Mouse (Mus musculus): Measurements from ENCODE around the gene Ppp4r3b. TPM values are rescaled to one million over a fixed set of nuclear protein-coding genes. Genes with fewer than 3 reads are reported as not detected.

Gene Ppp4r3b
- total RNA-seq, 2 experiments from 2014 or later: 50.3 to 55.9 TPM

GRCm38 (mm10) chr11:29246883-29247650 is 74.4 kb downstream of the Ppp4r3b start, which contains the start of gene Cfap36:
Gene Cfap36, minus strand, starts transcription at chr11:29247409.
- TF ChIP-seq CTCF (conservative IDR thresholded peaks at IDR 0.05): 0 out of 2 replicates have a peak, but pooled peaks have one; percentile 13
- Histone ChIP-seq H3K4me3 (peak within 1 kb of the TSS; percentile 90), H3K27ac (peak within 1 kb of the TSS; percentile 90)
- peak; percentile 84 to 96 for DNase-seq (ENCODE audit: low spot score in 2 of 2)

DNA sequence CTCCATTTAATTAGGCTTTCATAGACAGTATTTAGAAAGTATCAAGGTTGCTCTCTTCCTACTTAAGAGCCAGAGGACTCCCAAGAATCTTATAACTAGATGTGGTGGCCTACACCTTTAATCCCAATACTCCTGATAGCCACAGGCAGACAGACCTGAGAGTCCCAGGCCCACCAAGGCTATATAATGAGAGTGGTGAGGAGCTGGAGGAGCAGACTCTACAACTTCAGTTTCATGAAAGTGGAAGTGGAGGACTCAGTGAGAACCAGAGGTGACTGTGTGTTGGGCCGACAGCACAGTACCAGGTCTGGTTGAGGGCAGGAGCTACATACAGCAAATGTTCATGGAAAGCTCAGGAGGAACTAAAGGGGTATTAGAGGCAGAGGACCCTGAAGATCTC is 75.0 kb downstream of the Ppp4r3b start:
- Histone ChIP-seq H3K27ac (peak overlapping the region; percentile 79), H3K4me3 (peak overlapping the region; percentile 90)
- DNase-seq (ENCODE audit: low spot score in 2 of 2): no peak
- no peak for TF ChIP-seq CTCF (conservative IDR thresholded peaks at IDR 0.05)

DNA sequence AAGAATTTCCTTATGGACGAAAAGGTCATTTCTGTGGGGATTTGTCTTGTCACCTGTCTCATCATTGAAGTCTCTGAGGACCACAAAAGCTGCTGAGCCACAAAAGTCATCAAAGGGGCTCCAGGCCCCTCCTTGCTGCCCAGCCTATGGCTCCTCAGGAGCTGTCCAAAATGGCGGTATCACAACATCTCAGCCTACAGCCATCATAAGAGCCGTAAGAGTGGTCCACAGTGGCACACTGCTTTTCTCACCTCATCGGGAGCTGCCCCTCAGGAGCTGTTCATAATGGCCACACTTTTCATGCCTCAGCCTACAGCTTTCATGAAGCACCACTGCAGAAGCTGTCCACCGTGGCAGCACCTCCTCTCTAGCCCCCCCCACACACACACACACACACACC is 75.7 kb downstream of the Ppp4r3b start:
- H3K27ac ChIP-seq: no peak overlapping the region
- DNase-seq (ENCODE audit: low spot score in 2 of 2): no peak

GRCm38 (mm10) chr11:29254643-29255042 is 82.0 kb downstream of the Ppp4r3b start:
- DNase-seq (ENCODE audit: low spot score in 2 of 2): no peak
- TF ChIP-seq CTCF (conservative IDR thresholded peaks at IDR 0.05): no peak
- no peak overlapping the region for H3K4me3 ChIP-seq
- H3K27ac ChIP-seq: no peak overlapping the region

More for the DNA sequence above, 75.7 kb downstream of the Ppp4r3b start:
- H3K4me3 ChIP-seq: no peak overlapping the region
- TF ChIP-seq CTCF (conservative IDR thresholded peaks at IDR 0.05): no peak

- H3K27ac ChIP-seq: no peak overlapping the region
- no peak overlapping the region for H3K4me3 ChIP-seq
- peak; percentile 23 to 68 for DNase-seq (ENCODE audit: low spot score in 2 of 2)
- TF ChIP-seq CTCF (conservative IDR thresholded peaks at IDR 0.05): peak; percentile 92
Measured at GRCm38 (mm10) chr11:29267824-29268223, 95.1 kb downstream of the Ppp4r3b start.

Other genes with a start within 250 kb of the Ppp4r3b start
- gene Pnpt1, start 42.1 kb upstream of the Ppp4r3b start, total RNA-seq (2021): 10 to 100 TPM; 21.8 to 22.5 TPM
- 100 to 1,000 TPM; 130 to 132 TPM for gene Cfap36, start 74.5 kb downstream of the Ppp4r3b start, total RNA-seq (2021)
- gene Ccdc88a, start 200.8 kb downstream of the Ppp4r3b start, total RNA-seq (2021): 10 to 100 TPM; 62.8 to 69.3 TPM